Mouse (Mus musculus) natural killer cell, adult 2 months (primary cell): ENCODE results near the gene Gm10282.

Source experiments
- DNase-seq, 2 experiments: peaks; one replicate each; pipeline ENCODE4 v3.0.0; 2022; ENCODE audit warnings: low spot score in 2 of 2

Gene Gm10282

GRCm38 (mm10) chr8:72305210-72305905, at the start of gene Gm10282:
Gene Gm10282 (minus strand): TSS chr8:72305260.
- DNase-seq, result no peak

GRCm38 (mm10) chr8:72354272-72354671, 49.2 kb upstream of the Gm10282 start:
- peak; percentile 85 to 90 for DNase-seq

- DNase-seq, result peak; percentile 64 to 80
These were observed 48.6 kb upstream of the Gm10282 start for GRCm38 (mm10) chr8:72353700-72354045.

- DNase-seq, result peak in 1 of 2 experiments; percentile 22
These were observed 48.1 kb upstream of the Gm10282 start for GRCm38 (mm10) chr8:72352951-72353699.

- peak; percentile 56 to 64 for DNase-seq
These were observed 46.4 kb upstream of the Gm10282 start for GRCm38 (mm10) chr8:72351405-72352005.

GRCm38 (mm10) chr8:72350727-72351126, 45.7 kb upstream of the Gm10282 start:
- peak; percentile 83 to 84 for DNase-seq

GRCm38 (mm10) chr8:72349838-72350237, 44.8 kb upstream of the Gm10282 start:
- DNase-seq, result peak; percentile 22 to 30

- DNase-seq, result no peak
These were observed 43.9 kb upstream of the Gm10282 start for GRCm38 (mm10) chr8:72348956-72349355.

- peak in 1 of 2 experiments; percentile 38 for DNase-seq
These were observed 43.1 kb upstream of the Gm10282 start for GRCm38 (mm10) chr8:72348114-72348513.

- DNase-seq, result no peak
These were observed 42.5 kb upstream of the Gm10282 start for GRCm38 (mm10) chr8:72347553-72347952.

- DNase-seq, result peak; percentile 76
These were observed 38.7 kb upstream of the Gm10282 start for GRCm38 (mm10) chr8:72343725-72344124.

- no peak for DNase-seq
These were observed 37.7 kb upstream of the Gm10282 start for GRCm38 (mm10) chr8:72342556-72343300.

- no peak for DNase-seq
These were observed 32.0 kb upstream of the Gm10282 start for GRCm38 (mm10) chr8:72337034-72337433.

- DNase-seq, result no peak
These were observed 31.2 kb upstream of the Gm10282 start for GRCm38 (mm10) chr8:72336273-72336672.

- no peak for DNase-seq
These were observed 29.1 kb upstream of the Gm10282 start for GRCm38 (mm10) chr8:72334144-72334641.

- no peak for DNase-seq
These were observed 28.5 kb upstream of the Gm10282 start for GRCm38 (mm10) chr8:72333429-72334143.

- no peak for DNase-seq
These were observed 26.6 kb upstream of the Gm10282 start for GRCm38 (mm10) chr8:72331631-72332030.

GRCm38 (mm10) chr8:72330806-72331516, 25.9 kb upstream of the Gm10282 start:
- no peak for DNase-seq

- DNase-seq, result no peak
These were observed 24.1 kb upstream of the Gm10282 start for GRCm38 (mm10) chr8:72329116-72329515.

- no peak for DNase-seq
These were observed 19.6 kb upstream of the Gm10282 start for GRCm38 (mm10) chr8:72324708-72325107.
